Mouse (Mus musculus): Measurements from ENCODE around the gene Olfr1355. TPM values are rescaled to one million over a fixed set of nuclear protein-coding genes. Genes with fewer than 3 reads are reported as not detected.
"Not testable (repeated sequence)": the region's sequence is repeated elsewhere in the genome, so short reads cannot be mapped to it uniquely, and the experiment has no call there.

The Olfr1355 gene
- not detected in 2 replicates for polyA plus RNA-seq (2014; fragmentation: Nextera tagmentation; extraction: Ambion mirVana)

DNA sequence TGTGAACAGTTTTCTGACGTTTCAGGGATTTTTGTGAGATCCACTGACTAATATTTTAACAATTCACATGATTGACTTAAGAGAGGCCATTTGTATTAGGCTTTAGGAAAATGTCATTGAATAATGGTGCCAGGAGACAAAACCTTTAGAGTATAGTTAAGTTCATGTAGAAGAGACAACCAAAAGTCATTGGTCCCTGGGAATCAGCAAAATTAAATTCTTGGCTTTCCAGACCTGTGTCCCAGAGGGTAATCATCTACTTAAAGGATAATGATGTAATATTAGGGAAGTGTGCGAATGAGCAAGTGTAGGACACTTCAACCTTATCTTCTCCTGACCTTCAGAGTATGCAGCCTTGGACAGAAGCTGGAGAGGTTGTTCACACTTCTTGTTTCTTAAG lies at the start of gene Olfr1355:
Olfr1355 (plus strand) TSS at position 301 of the 400 bp plus-strand sequence.
- DNase-seq: no peak
- no peak within 1 kb of the TSS for H3K27ac ChIP-seq (replicated peaks; ENCODE audit: low read depth, low read length)
- no peak for ATAC-seq (ENCODE audit: low FRiP score, low TSS enrichment)
- 0 out of 2 replicates have a peak, but pooled peaks cover 4% of the 10 kb centered on the region for H3K9me3 ChIP-seq (ENCODE audit: control insufficient read depth, low read length)
- WGBS: 78% methylated on average over 2 of the region's 2 CpGs
- no peak within 1 kb of the TSS for H3K9ac ChIP-seq (replicated peaks; ENCODE audit: low read length)
- no peak within 1 kb of the TSS for H3K4me3 ChIP-seq (replicated peaks; ENCODE audit: low read depth, low read length)
- H3K4me2 ChIP-seq (ENCODE audit: low read length): no peak within 1 kb of the TSS
- H3K36me3 ChIP-seq (ENCODE audit: control insufficient read depth, insufficient read depth, low read length): no peaks in the 10 kb centered on the region
- no peaks in the 10 kb centered on the region for H3K4me1 ChIP-seq (ENCODE audit: control insufficient read depth, insufficient read depth, low read length)
- H3K27me3 ChIP-seq (ENCODE audit: control insufficient read depth, insufficient read depth, low read length): no peaks in the 10 kb centered on the region

DNA sequence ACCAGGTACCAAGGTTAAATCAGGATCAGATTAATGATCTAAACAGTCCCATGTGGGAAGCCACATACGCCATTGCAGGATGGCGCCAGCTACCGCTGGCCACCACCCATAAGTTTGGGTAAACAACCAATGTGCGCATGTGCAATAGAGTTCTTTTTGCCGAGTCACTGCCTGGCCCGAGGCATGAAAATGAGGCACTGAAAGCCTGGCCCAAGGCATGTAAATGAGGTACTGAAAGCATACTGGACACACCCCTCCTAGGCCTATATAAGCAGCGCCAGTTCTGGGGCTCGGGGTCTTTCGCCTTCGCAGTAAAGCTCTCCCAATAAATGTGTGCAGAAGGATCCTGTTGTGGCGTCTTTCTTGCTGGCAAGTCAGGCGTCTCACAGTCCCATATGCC lies 34.9 kb upstream of the Olfr1355 start:
- H3K4me3 ChIP-seq (replicated peaks; ENCODE audit: low read depth, low read length); H3K27me3 ChIP-seq (ENCODE audit: control insufficient read depth, insufficient read depth, low read length); ATAC-seq (ENCODE audit: low FRiP score, low TSS enrichment); H3K27ac ChIP-seq (replicated peaks; ENCODE audit: low read depth, low read length); H3K9me3 ChIP-seq (ENCODE audit: control insufficient read depth, low read length); H3K4me2 ChIP-seq (ENCODE audit: low read length); H3K4me1 ChIP-seq (ENCODE audit: control insufficient read depth, insufficient read depth, low read length); DNase-seq; H3K36me3 ChIP-seq (ENCODE audit: control insufficient read depth, insufficient read depth, low read length); H3K9ac ChIP-seq (replicated peaks; ENCODE audit: low read length): not testable (repeated sequence)
- 93% methylated on average over 12 of the region's 12 CpGs for WGBS

DNA sequence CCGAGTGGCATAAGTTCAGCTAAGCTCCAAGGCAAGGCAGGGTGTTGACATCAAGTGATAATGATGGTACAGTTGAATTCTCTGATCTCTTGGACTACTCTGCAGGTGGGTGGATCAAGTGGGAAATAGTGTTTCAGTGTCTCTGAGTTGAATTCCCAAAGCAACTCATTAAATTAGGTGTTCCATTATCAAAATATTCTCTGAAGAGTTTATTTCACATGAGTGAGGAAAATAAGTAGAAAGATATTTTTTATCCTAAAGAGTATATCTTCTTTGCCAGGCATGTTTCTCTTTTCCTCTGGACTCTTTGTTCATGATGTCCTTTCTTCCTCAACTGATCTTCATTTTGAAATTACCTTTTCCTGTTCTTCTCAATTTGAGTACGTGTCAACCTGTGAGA lies 23.3 kb upstream of the Olfr1355 start, which contains the start of gene Olfr1356:
Olfr1356 (minus strand) TSS at position 101 of the 400 bp plus-strand sequence.
- Histone ChIP-seq H3K4me2 (ENCODE audit: low read length) (no peak within 1 kb of the TSS), H3K4me1 (ENCODE audit: control insufficient read depth, insufficient read depth, low read length) (no peaks in the 10 kb centered on the region), H3K27ac (replicated peaks; ENCODE audit: low read depth, low read length) (no peak within 1 kb of the TSS), H3K9ac (replicated peaks; ENCODE audit: low read length) (no peak within 1 kb of the TSS), H3K27me3 (ENCODE audit: control insufficient read depth, insufficient read depth, low read length) (no peaks in the 10 kb centered on the region), H3K4me3 (replicated peaks; ENCODE audit: low read depth, low read length) (no peak within 1 kb of the TSS), H3K9me3 (ENCODE audit: control insufficient read depth, low read length) (no peaks in the 10 kb centered on the region), H3K36me3 (ENCODE audit: control insufficient read depth, insufficient read depth, low read length) (no peaks in the 10 kb centered on the region)
- no peak for ATAC-seq (ENCODE audit: low FRiP score, low TSS enrichment)
- 92% methylated on average over 2 of the region's 2 CpGs for WGBS
- DNase-seq: no peak

DNA sequence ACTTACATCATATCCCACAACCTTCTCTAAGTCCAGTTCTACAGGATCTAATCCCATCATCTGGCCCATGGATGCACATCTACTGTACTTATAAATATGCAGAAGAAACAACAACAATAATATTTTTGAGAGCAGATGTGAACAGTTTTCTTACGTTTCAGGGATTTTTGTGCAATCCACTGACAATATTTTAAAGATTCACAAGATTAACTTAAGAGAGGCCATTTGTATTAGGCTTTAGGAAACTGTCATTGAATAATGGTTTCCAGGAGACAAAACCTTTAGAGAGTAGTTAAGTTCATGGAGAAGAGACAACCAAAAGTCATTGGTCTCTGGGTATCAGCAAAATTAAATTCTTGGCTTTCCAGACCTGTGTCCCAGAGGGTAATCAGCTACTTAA lies 37.5 kb downstream of the Olfr1355 start, which contains the start of gene Olfr1354:
Olfr1354 (plus strand) TSS at position 301 of the 400 bp plus-strand sequence.
- not testable (repeated sequence) for H3K36me3 ChIP-seq (ENCODE audit: control insufficient read depth, insufficient read depth, low read length); H3K9ac ChIP-seq (replicated peaks; ENCODE audit: low read length); H3K27me3 ChIP-seq (ENCODE audit: control insufficient read depth, insufficient read depth, low read length); H3K27ac ChIP-seq (replicated peaks; ENCODE audit: low read depth, low read length); H3K4me3 ChIP-seq (replicated peaks; ENCODE audit: low read depth, low read length); H3K4me2 ChIP-seq (ENCODE audit: low read length); ATAC-seq (ENCODE audit: low FRiP score, low TSS enrichment); H3K4me1 ChIP-seq (ENCODE audit: control insufficient read depth, insufficient read depth, low read length); H3K9me3 ChIP-seq (ENCODE audit: control insufficient read depth, low read length); DNase-seq
- WGBS: 81% methylated on average over 1 of the region's 1 CpGs

Other genes with a start within 250 kb of the Olfr1355 start
- gene Casp14, start 157.2 kb upstream of the Olfr1355 start, polyA plus RNA-seq (2014; fragmentation: Nextera tagmentation; extraction: Ambion mirVana): not detected in 2 replicates
- gene Ccdc105, start 122.5 kb upstream of the Olfr1355 start, polyA plus RNA-seq (2014; fragmentation: Nextera tagmentation; extraction: Ambion mirVana): 0.34 and 0.43 TPM in 2 replicates
- 6.6 and 10.3 TPM in 2 replicates for gene Slc1a6, start 95.0 kb upstream of the Olfr1355 start, polyA plus RNA-seq (2014; fragmentation: Nextera tagmentation; extraction: Ambion mirVana)
- gene Olfr1356, start 23.4 kb upstream of the Olfr1355 start, polyA plus RNA-seq (2014; fragmentation: Nextera tagmentation; extraction: Ambion mirVana): not detected in 2 replicates
- not detected in 2 replicates for gene Olfr1354, start 37.6 kb downstream of the Olfr1355 start, polyA plus RNA-seq (2014; fragmentation: Nextera tagmentation; extraction: Ambion mirVana)
- gene Olfr8, start 75.1 kb downstream of the Olfr1355 start, polyA plus RNA-seq (2014; fragmentation: Nextera tagmentation; extraction: Ambion mirVana): not detected in 2 replicates
- not detected in 2 replicates for gene Olfr1353, start 87.8 kb downstream of the Olfr1355 start, polyA plus RNA-seq (2014; fragmentation: Nextera tagmentation; extraction: Ambion mirVana)
- not detected in 2 replicates for gene Olfr1352, start 105.5 kb downstream of the Olfr1355 start, polyA plus RNA-seq (2014; fragmentation: Nextera tagmentation; extraction: Ambion mirVana)
- 0.08 TPM in 1 of 2 replicates, not detected in the other for gene Olfr1351, start 136.9 kb downstream of the Olfr1355 start, polyA plus RNA-seq (2014; fragmentation: Nextera tagmentation; extraction: Ambion mirVana)
- 0.27 and 0.59 TPM in 2 replicates for gene Olfr57, start 153.2 kb downstream of the Olfr1355 start, polyA plus RNA-seq (2014; fragmentation: Nextera tagmentation; extraction: Ambion mirVana)
- gene 2610008E11Rik, start 222.1 kb downstream of the Olfr1355 start, polyA plus RNA-seq (2014; fragmentation: Nextera tagmentation; extraction: Ambion mirVana): 51.2 and 68.4 TPM in 2 replicates